Mouse (Mus musculus): ENCODE results near the gene Slc37a3.
"Not testable (repeated sequence)": the region's sequence is repeated elsewhere in the genome, so short reads cannot be mapped to it uniquely, and the experiment has no call there.

The Slc37a3 gene

DNA sequence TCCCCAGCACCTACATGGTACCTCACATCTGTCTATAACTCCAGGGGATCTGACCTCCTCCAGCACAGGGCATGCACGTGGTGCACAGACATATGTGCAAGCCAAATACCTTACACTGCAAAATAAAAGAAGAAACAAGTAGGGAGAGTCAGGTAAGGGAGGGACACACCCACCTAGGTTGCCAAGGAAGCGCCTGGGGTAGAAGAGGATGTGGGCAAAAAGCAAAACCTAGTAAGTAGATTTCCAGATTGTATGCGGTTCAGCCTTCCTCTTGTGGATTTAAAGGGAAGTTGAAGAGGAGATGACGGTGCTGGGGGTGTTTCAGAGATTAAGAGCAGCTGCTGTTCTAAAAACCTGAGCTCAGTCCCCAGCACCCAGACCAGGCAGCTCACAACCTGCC lies 1.7 kb upstream of the Slc37a3 start:
- peak in 1 of 2 experiments; percentile 37 for DNase-seq (ENCODE audit: low spot score in 2 of 2)

DNA sequence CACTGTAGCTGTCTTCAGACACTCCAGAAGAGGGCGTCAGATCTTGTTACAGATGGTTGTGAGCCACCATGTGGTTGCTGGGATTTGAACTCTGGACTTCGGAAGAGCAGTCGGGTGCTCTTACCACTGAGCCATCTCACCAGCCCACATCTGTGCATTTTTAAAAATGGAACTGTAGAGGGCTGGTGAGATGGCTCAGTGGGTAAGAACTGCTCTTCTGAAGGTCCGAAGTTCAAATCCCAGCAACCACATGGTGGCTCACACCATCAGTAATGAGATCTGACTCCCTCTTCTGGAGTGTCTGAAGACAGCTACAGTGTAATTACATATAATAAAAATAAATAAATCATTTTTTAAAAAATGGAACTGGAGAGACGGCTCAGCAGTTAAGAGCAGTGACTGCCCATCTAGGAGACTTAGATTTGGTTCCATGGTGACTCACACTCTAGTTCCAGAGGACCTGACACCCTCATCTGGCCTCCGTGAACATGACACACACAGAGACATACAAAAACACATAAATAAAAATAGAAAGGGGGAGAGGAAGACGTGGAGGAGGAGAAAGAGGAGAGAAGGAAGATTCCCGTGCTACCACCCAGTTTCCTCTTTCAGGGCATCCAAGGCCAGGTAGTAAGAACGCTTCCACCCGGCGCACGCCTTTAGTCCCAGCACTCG lies 823 bp upstream of the Slc37a3 start:
- not testable (repeated sequence) for DNase-seq (ENCODE audit: low spot score in 2 of 2)

DNA sequence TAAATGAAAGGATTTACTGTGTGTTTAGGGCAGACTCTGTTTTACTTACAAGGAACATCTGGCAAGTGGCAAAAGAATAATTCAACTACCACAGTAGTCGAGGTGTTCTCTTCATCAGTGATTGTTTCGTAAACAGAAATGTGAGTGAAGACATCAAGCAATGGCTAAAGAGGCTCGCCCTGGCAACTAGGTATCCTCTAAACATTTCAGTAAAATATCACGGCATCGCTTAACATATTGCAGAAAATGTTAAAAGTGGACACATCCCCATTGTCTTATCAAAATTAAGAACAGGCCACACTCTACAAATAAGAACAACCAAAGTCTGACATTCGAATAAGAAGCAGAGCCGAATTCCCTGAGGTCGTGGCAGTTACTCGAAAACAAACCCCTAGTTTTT lies 700 bp downstream of the Slc37a3 start:
- no peak for DNase-seq (ENCODE audit: low spot score in 2 of 2)

DNA sequence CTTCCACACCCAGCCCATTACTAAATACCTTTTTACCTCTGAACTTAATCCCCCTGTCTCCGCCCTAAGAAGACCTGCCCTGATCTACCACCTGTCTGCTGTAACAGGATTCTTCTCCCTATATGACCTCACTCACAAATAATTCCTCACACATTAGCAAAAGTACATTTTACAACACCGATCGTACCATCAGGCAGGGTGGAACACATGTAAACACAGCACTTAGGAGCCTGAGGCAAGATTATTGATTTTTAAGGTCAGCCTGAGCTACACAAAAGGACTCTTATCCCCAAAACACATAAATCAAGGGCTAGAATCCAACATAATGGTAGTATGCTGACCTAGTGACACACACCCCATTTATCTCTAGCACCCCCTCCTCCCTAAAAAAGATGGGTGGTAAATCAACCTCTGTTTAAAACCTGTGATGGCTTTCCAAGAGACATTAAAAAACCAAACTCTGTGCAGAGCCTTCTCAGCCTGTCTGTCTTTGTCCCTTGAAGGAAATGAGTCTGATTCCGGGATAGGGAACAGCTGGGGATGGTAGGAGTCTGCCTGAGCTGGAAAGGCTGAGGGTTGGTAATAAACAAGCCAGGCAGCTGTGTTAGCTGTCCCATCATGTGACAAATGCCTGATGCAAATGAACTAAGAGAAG lies 4.0 kb downstream of the Slc37a3 start:
- DNase-seq (ENCODE audit: low spot score in 2 of 2): no peak

DNA sequence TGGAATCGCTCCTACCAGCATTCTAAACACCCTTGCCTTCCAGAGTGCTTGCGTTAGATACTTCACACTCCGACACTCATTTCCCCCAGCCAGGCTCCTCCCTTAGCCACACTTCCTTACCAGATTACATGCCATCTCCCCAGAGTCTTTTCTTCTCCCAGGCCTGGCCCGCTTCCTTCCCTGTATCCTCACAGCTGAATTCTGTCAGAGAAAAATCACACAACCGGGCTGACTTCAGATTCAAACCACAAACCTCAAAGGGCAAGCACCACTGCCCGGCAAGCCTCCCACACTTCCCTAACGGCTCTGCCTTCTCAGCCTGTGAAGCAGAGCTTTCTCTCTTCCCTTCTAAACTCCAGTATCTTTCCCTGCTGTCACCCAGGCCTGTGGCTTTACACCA lies 4.7 kb downstream of the Slc37a3 start:
- DNase-seq (ENCODE audit: low spot score in 2 of 2): peak in 1 of 2 experiments; percentile 27

DNA sequence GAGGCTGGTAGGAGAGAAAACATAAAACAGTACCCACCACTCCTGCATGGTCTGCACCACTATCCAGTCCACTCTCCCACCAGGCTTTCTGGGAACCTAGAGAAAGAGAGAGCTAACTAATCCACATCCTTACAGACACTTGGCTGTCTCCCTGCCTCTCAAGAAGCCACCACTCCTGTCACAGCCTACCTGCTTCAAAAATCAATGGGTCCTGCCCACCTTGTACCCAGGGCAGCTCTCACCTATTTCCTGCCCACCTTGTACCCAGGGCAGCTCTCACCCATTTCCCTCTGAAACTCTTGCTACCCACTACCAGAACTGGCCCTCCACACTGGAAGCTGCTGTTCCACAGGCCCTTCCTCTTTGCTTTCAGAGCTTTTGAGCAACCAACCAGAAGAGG lies 5.4 kb downstream of the Slc37a3 start:
- DNase-seq (ENCODE audit: low spot score in 2 of 2): no peak

DNA sequence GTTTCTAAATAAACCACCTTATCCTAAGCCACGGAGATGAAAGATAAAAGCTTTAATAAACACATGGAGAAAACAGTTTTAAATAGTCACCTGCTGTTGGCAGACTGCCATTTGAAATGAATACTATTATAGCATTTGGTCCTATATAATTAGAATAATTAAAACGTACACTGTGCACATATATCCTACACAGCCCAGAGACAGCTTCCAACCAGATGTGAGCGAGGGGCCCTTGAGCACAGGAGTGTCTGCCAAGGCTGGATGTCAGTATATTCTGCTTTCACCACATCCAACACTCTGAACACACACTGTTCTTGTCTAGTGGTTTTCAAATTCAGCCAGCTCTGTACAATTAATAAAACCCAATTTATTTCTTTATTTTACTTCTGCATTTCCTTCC lies 7.8 kb downstream of the Slc37a3 start:
- DNase-seq (ENCODE audit: low spot score in 2 of 2): no peak

DNA sequence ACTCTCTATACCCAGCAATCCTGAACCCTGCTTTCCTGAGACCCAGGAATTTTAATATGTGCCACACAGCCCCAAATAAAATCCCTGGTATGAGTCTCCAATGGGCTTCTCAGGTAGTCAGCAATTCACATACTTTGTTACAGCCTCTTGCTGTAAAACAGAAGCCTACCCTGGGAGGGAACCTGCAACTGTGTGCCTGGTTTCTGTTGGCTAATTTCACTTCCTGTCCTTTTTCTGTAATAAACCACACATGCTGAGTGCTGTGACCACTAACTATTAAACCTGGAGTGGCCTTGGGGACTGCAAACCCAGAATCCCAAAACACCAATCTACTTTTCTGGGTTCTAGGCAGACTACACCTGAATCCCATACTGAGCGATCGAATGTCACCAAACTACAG lies 14.8 kb downstream of the Slc37a3 start:
- DNase-seq (ENCODE audit: low spot score in 2 of 2): no peak

DNA sequence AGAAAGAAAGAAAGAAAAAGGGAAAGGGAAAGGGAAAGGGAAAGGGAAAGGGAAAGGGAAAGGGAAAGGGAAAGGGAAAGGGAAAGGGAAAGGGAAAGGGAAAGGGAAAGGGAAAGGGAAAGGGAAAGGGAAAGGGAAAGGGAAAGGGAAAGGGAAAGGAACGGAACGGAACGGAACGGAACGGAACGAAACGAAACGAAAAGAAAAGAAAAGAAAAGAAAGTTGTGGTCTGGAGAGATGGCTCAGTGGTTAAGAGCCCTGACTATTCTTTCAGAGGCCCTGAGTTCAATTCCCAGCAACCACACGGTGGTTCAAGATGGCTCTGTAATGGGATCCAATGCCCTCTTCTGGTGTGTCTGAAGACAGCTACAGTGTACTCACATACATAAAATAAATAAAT lies 18.3 kb downstream of the Slc37a3 start:
- not testable (repeated sequence) for DNase-seq (ENCODE audit: low spot score in 2 of 2)

DNA sequence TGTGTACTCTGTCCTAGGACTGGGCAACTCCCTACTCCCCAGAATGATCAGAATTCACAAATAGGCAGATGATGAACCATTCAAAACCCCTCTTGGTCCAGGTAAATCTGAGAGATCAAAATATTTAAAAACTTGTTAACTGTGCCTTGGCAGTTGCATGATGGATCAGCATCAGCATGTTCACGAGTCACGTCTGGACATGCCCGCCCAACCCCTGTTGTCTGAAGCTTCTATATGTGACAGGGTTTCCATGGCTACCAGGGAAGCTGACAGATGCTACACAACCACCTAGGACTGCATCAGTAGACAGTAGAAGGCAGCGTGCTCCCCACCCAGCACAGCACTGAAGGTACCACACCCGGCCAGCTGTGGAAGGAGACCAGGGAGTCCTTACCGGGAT lies 28.5 kb downstream of the Slc37a3 start:
- no peak for DNase-seq (ENCODE audit: low spot score in 2 of 2)

DNA sequence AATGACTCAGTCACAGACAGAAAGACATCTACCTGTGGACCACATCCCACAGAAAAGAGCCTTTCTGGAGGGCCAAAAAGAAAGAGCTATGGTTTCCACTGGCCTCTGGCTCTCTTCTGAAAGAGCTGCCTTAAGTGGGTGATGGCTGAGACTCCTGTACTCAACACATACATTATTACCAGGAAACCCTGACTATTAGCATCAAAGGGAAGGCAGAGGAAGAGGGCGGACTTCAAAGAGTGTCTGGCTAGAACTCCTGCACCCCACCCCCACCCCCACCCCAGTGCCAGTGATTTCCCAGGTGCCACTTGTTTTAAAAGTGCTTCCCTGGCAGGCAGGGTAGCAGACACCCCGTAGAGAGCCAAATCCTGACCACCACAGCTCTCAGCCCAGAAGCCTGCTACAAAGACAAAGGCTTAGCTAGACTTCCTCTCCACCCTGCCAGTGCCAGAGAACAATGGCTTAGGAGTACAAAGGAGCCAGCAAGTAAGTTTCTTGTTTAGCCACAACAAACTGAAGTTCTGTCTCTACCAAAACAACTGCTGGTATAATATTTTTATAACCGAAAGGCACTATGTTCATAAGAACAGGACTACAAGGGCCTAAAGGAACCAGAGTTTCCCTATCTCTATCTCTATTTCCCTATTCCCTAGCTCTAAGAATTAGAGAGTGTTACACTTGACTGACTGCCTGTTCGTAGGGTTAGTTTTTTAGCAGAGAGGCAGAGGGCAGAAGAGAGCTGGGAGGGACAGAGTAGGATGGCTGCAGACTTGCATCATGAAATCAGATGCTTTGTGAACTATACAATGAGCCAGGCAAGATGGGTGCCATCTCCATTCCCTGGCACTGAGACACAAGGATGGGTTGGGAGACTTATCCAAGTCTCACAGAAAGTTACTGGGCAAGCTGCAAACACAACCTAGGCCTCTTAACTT lies 29.3 kb downstream of the Slc37a3 start:
- no peak for DNase-seq (ENCODE audit: low spot score in 2 of 2)

DNA sequence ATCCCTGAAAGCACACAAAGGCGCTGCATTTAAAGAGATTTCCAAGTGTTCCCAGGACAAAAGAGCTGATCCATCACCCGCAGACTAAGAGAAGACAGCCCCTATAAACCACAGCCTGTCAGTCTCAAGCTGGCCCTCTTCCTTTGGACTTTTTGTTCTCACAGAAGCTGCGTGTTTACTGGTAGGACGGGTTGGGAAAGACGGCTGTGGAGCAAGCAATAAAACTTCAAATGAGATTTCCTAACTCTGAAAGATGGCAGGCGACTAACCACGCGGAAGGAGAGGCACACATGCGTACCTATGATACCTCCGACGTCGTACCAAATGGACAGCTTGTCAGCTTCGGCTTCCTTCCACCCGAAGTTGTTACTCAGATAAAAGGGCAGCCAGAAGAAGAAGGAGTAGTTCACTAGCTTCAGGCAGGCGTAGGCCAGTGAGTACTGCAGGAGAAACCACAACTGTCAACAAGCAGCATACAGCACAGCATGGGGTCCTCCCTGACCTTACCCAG lies 30.4 kb downstream of the Slc37a3 start:
- no peak for DNase-seq (ENCODE audit: low spot score in 2 of 2)

DNA sequence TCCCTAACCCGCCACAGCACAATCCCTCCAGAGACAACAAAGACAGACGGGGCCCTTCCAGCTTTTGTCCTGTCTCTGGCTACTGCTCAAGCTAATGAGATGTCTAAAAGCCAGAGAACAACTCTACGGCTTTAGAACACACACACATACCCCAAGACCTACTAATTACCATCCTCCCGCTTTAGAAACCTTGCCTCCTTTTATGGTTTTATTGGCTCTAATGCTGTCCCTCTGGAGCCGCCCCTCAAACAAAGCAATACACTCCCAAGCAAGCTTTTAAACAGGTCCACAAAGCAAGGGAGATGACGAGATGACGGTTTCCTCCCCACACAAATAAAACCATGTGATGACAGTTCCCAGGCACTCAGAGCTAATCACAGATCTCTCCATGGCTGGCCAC lies 32.0 kb downstream of the Slc37a3 start:
- DNase-seq (ENCODE audit: low spot score in 2 of 2): no peak

DNA sequence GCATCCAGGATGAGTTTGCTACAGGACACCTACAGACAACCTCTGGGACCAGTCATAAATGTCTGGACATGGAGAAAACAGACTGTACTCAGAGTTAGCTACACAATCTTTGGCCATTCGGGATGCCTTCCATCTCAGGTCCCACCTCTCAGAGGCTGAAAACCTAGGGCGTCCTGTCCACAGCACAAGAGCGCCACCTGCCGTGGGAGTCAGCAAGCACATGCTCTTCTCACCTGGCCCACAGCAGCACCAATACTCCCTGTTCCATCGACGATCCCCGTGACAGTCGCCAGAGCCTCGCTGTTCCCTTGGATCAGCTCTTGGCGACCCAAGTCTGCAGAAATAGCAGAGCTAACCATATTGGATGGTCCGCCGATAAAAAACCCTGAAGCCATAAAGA lies 33.5 kb downstream of the Slc37a3 start:
- peak; percentile 78 to 89 for DNase-seq (ENCODE audit: low spot score in 2 of 2)

DNA sequence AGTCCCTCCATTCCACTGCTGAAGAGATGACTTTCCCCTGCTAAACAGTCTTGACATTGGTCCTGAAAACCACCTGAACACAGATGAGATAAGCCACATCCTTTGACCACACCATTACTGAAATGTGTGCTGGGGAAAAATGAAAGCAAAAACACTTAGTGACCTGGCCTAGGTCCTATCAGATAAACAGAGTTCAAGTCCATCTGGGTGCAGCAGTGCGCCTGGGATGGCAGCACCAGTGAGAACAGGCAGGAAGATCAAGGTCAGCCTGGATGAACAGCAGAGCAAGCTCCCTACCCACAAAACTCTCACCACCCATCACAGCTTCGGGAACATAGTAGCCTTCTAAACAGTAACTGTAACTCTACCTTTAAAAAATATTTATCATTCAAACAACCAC lies 35.7 kb downstream of the Slc37a3 start:
- DNase-seq (ENCODE audit: low spot score in 2 of 2): no peak

DNA sequence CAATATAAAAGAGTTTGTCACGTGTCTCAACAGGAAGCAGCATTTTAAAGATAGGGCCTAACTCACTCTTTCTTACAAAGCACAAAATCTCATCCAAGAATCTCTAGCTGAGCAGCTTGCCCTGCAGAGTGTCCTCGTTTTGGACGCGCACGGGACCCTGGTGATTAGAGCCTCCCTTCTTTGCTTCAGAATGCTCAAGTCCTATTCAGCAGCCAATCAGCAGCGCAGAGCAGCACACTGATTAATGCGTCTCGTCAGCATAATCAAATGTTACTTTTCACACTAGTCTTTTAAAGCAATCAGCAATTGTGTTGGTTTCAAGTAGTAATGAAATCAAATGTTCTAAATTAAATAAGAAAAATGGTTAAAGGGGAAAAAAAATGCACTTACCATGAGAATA lies 39.1 kb downstream of the Slc37a3 start:
- no peak for DNase-seq (ENCODE audit: low spot score in 2 of 2)

DNA sequence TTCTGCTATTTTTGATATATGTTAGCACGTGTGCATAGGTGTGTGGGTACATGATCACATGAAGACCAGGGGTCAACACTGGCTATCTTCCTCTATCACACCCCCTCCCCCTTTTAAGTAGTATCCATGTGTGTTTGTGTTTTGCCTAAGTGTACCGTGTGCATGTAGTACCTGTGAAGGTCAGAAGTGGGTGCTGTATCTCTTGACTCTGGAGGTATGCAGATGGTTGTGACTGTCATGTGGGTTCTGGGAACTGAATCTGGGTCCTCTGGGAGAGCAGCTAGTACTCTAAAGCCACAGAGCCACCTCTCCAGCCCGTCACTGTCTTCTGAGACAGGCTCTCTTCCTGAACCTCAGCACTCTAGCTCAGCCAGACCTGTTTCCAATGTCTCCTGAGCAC lies 42.6 kb downstream of the Slc37a3 start:
- no peak for DNase-seq (ENCODE audit: low spot score in 2 of 2)

DNA sequence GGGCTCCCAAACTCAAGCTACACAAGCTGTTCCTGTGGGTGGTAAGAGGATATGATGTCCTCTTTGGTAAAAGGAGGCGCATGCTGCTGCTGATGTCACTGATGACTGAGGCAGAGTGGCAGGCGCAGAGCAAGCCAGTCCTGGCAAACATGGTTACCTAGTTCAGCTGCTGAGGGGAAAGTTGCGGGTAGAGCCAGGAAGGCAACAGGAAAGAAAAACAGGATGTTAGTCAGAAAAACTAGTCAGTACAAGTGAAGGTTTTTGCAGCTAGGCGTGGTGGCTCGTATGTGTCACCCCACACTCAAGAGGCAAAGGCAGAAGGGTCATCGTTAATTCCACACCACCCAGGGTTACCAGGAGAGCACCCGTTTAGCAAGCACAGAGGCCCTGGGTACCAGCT lies 43.3 kb downstream of the Slc37a3 start:
- peak in 1 of 2 experiments; percentile 37 for DNase-seq (ENCODE audit: low spot score in 2 of 2)

DNA sequence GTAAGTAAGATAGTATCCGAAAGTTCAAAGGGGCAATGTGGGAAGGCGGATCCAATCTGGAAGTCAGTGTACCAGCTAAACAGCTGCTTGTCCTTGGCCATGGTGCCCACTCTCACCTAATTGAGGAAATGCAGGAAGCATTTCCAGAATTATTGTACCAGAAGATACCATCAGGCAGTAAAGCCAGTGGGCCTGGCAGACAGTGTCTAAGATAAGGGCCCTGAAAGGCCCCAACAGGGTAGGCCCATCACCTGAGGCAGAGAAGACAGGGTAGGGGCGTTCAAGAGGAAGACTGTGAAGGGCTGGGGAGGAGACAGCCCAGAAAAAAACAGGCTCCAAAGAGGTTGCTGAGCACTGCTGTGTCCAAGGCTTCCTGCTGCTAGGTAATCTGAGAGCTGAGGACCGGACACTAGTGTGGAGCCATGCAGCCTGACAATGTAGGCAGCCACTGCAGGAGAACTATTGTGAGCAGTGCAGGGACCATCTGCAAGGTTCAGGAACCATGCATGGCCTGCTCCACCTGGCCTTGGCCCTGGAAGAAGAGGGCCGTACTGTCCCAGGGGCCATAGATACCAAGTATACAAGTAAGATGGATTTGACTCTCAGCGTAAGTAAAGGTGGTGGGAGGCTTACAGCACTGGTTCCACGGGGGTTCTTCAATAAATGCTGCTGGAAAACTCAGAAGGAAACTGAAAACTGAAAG lies 45.3 kb downstream of the Slc37a3 start:
- DNase-seq (ENCODE audit: low spot score in 2 of 2): peak in 1 of 2 experiments; percentile 32

DNA sequence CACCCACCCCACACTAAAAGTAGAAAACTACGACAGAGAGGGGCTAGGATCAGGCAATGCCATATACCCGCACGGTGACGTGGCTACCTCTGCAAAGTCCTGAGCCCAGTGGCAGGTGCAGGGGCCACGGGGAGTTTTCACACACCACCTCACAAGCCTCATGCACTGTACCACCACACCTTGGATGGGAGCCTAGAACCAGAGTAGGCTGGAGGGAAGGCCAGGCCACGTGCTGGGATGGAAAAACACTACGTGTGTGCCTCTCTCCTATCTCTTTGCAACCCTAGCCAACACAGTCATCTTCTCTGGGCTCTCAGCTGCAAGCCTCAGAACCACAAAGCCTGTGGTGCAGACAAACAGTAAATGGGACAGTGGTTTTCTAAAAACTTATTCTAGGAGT lies 46.5 kb downstream of the Slc37a3 start:
- no peak for DNase-seq (ENCODE audit: low spot score in 2 of 2)

DNA sequence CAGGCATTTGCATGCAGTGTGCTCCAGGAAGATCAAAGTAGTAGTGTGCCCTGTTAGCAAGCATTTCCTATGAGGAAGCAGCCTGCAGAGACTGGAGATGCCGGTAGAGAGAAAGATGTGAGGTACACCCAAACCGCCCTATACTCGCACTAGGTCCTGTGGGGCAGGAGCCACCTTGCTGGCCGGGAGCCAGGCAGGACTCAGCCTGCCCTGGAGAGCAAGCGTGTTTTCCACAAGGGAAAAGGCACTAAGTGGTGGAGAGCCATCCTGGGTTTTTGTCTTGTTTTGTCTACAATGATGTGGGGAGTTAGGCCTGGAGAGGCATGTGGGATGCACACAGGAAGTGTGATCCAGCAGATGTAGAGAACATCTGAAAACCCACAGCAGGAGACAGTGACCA lies 57.2 kb downstream of the Slc37a3 start:
- DNase-seq (ENCODE audit: low spot score in 2 of 2): no peak
